Mouse (Mus musculus): ENCODE results near the gene Osbpl10. TPM values are rescaled to one million over a fixed set of nuclear protein-coding genes. Genes with fewer than 3 reads are reported as not detected.

The Osbpl10 gene
- polyA plus RNA-seq, 1 experiment from 2014 or later: 1.7 TPM

- WGBS: 80% methylated on average over 8 of the region's 9 CpGs
- DNase-seq (ENCODE audit: low spot score): no peak
Measured at GRCm38 (mm10) chr9:115067071-115067470, 88.7 kb downstream of the Osbpl10 start.

DNA sequence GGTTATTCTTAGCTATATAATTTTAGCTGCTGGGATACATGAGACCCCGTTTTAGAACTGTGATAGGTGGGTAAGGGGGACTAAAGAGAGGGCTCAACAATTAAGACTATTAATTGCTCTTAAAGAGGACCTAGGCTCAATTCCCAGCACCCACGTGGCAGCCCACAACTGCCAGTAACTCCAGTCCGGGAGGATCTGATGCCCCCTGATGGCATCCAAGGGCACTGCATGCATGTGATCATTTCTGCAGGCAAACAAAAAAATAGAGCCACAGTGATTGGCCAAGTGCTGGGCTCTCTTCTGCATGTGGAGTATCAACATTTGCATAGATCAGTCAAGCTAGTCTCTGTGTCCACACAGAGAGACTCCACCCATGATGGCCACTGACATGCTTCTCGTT, 96.8 kb downstream of the Osbpl10 start:
- no peaks in the 10 kb centered on the region; the same call in 1 of the 2 replicates for H3K36me3 ChIP-seq
- DNase-seq (ENCODE audit: low spot score): no peak
- H3K4me1 ChIP-seq: no peaks in the 10 kb centered on the region
- H3K27me3 ChIP-seq (ENCODE audit: low read depth, poor library complexity, severe bottlenecking): no peaks in the 10 kb centered on the region
- no peak overlapping the region for H3K4me3 ChIP-seq
- H3K9me3 ChIP-seq (replicated peaks): no peaks in the 10 kb centered on the region
- no peak overlapping the region for H3K27ac ChIP-seq
- WGBS: 92% methylated on average over 4 of the region's 4 CpGs

More at GRCm38 (mm10) chr9:115067071-115067470, 88.7 kb downstream of the Osbpl10 start:
- Histone ChIP-seq H3K9me3 (replicated peaks) (0 out of 2 replicates have a peak, but pooled peaks cover 3% of the 10 kb centered on the region), H3K4me3 (no peak overlapping the region), H3K4me1 (no peaks in the 10 kb centered on the region), H3K27me3 (ENCODE audit: low read depth, poor library complexity, severe bottlenecking) (no peaks in the 10 kb centered on the region), H3K27ac (no peak overlapping the region), H3K36me3 (peaks cover 3% of the 10 kb centered on the region)

- no peaks in the 10 kb centered on the region for H3K27me3 ChIP-seq (ENCODE audit: low read depth, poor library complexity, severe bottlenecking)
- H3K9me3 ChIP-seq (replicated peaks): no peaks in the 10 kb centered on the region
- peaks cover 5% of the 10 kb centered on the region for H3K36me3 ChIP-seq
- peaks cover 8% of the 10 kb centered on the region for H3K4me1 ChIP-seq
- 37% methylated on average over 17 of the region's 17 CpGs for WGBS
- H3K27ac ChIP-seq: peak overlapping the region; percentile 37
- peak; percentile 83 for DNase-seq (ENCODE audit: low spot score)
- H3K4me3 ChIP-seq: peak overlapping the region; percentile 25
Measured at GRCm38 (mm10) chr9:115088295-115088993, 110.1 kb downstream of the Osbpl10 start.

- H3K4me3 ChIP-seq: no peak overlapping the region
- peaks cover 8% of the 10 kb centered on the region for H3K4me1 ChIP-seq
- 74% methylated on average over 5 of the region's 5 CpGs for WGBS
- no peaks in the 10 kb centered on the region for H3K27me3 ChIP-seq (ENCODE audit: low read depth, poor library complexity, severe bottlenecking)
- no peaks in the 10 kb centered on the region for H3K9me3 ChIP-seq (replicated peaks)
- H3K27ac ChIP-seq: no peak overlapping the region
- H3K36me3 ChIP-seq: peaks cover 5% of the 10 kb centered on the region
- no peak for DNase-seq (ENCODE audit: low spot score)
Measured at GRCm38 (mm10) chr9:115089644-115090043, 111.3 kb downstream of the Osbpl10 start.

DNA sequence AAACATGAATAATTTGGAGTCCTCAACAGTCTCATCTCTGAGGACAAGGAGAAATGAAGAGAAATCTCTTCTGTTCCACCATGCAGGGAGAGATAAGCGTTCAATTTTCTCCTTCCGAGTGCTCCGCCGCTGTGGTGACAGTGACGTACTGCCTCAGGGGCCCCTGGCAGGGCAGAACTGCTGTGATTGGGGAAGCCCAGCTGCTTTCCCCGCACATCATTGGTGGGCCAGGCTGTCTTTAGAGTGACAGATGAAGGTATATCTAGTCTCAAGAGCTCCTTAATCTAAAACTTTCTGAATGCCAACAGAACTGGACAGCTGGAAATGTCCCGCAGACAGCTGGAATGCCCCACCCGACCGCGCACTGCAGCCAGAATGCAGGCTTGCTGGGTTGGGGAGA, 118.1 kb downstream of the Osbpl10 start:
- WGBS: 48% methylated on average over 10 of the region's 10 CpGs
- peaks cover 6% of the 10 kb centered on the region; the same call in 1 of the 2 replicates for H3K4me1 ChIP-seq
- no peaks in the 10 kb centered on the region for H3K9me3 ChIP-seq (replicated peaks)
- no peaks in the 10 kb centered on the region for H3K27me3 ChIP-seq (ENCODE audit: low read depth, poor library complexity, severe bottlenecking)
- no peak overlapping the region for H3K27ac ChIP-seq
- no peak overlapping the region for H3K4me3 ChIP-seq
- no peaks in the 10 kb centered on the region for H3K36me3 ChIP-seq
- DNase-seq (ENCODE audit: low spot score): no peak

DNA sequence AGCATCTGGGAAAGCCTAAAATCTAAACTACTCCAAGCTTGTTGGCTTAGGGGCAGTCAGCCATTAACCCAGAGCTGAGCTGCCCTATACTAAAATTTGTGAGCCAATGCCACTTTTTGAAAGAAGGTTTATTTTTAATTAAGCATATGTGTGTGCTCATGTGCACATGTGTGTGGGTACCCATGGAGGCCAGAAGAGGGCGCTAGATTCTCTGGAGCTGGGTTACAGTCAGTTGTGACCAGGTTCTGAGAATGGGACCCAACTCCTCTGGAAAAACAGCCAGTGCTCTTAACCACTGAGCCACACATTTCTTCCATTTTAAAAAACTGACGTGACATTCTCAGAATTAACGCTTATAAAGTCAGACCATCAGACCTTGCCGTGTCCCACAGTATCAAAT, 119.0 kb downstream of the Osbpl10 start:
- WGBS: 85% methylated on average over 4 of the region's 4 CpGs
- no peaks in the 10 kb centered on the region for H3K27me3 ChIP-seq (ENCODE audit: low read depth, poor library complexity, severe bottlenecking)
- H3K9me3 ChIP-seq (replicated peaks): no peaks in the 10 kb centered on the region
- no peak for DNase-seq (ENCODE audit: low spot score)
- no peak overlapping the region for H3K27ac ChIP-seq
- peaks cover 6% of the 10 kb centered on the region; the same call in 1 of the 2 replicates for H3K4me1 ChIP-seq
- H3K36me3 ChIP-seq: no peaks in the 10 kb centered on the region
- no peak overlapping the region for H3K4me3 ChIP-seq

DNA sequence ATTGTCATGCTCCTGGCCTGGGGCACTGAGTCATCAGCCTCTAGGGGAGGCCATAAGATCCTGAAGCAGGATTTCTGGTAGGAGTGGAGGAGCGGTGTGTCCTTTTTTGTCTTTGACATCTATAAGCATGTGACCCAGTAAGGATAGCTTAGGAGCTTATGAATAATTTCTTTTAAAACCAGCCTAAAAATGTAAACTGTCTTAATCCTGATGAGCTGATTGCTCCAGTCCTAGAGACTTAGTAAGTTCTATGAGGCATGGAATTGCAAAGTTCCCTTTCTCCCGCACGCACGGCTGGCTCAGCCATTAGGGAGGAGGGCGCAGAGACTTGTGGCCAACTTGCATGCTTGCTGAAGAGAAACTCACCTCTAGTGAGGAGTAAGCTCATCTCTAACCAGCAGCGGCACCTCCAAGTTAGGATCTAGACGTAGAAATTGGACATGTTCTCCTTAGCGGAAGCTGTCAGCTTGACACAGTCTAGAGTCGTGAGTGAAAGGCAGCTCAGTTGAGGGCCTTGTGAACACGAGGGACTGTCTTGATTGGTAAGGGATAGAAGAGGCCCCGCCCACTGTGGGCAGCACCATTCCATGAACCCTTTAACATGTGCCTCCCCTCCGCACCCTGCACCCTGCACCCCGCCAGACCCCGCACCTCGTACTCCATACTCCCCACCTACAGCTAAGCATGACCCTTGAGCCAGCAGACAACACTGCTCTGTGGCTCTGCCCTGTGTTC, 122.0 kb downstream of the Osbpl10 start:
- Histone ChIP-seq H3K4me3 (no peak overlapping the region), H3K4me1 (peaks cover 6% of the 10 kb centered on the region; the same call in 1 of the 2 replicates), H3K9me3 (replicated peaks) (no peaks in the 10 kb centered on the region), H3K27ac (no peak overlapping the region), H3K27me3 (ENCODE audit: low read depth, poor library complexity, severe bottlenecking) (no peaks in the 10 kb centered on the region), H3K36me3 (no peaks in the 10 kb centered on the region)
- WGBS: 88% methylated on average over 15 of the region's 15 CpGs
- DNase-seq (ENCODE audit: low spot score): no peak

DNA sequence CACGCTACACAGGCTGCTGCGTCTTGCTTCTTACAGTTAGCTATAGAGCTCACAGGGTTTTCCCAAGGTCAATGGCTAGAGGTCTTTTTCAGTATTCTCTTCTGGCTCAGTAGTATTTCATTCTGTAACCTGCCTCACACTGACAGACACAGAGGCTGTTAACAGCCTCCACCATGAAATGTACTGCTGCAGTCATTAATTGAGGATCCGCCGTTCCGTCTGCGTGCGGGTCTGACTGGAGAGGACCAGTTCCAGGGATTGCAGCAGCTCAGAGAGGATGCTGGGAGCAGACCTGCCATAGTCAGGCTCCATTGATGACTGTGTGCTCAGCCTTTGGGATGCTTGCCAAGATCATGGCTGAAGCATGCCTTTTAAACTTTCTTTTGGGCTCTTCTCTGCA, 129.1 kb downstream of the Osbpl10 start:
- Histone ChIP-seq H3K27me3 (ENCODE audit: low read depth, poor library complexity, severe bottlenecking) (no peaks in the 10 kb centered on the region), H3K9me3 (replicated peaks) (no peaks in the 10 kb centered on the region), H3K27ac (no peak overlapping the region), H3K4me3 (no peak overlapping the region), H3K36me3 (no peaks in the 10 kb centered on the region), H3K4me1 (peaks cover 9% of the 10 kb centered on the region)
- DNase-seq (ENCODE audit: low spot score): no peak
- 81% methylated on average over 7 of the region's 7 CpGs for WGBS

GRCm38 (mm10) chr9:115110655-115111054, 132.3 kb downstream of the Osbpl10 start:
- Histone ChIP-seq H3K4me3 (no peak overlapping the region), H3K4me1 (peaks cover 18% of the 10 kb centered on the region), H3K36me3 (no peaks in the 10 kb centered on the region), H3K9me3 (replicated peaks) (no peaks in the 10 kb centered on the region), H3K27me3 (ENCODE audit: low read depth, poor library complexity, severe bottlenecking) (no peaks in the 10 kb centered on the region), H3K27ac (no peak overlapping the region)
- DNase-seq (ENCODE audit: low spot score): no peak
- 72% methylated on average over 3 of the region's 3 CpGs for WGBS

DNA sequence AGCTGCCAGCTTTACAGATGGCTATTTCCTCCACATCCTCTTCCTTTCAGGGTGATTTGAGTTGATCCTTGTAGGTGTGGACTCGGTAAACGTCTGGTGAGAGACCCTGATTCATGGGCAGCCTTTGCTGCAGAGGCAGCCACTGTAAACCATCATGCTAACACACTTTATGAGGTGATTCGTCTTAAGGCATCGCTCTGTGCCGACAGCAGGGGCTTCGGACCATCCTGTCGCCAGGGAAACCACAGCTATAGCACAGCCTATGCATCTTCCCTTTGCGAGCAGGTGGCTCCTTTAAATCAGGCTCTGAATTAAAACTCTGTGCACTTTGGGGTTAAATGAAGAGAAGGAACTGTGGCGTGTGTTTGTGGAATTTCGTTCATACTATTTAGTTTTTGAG, 138.9 kb downstream of the Osbpl10 start:
- Histone ChIP-seq H3K4me3 (no peak overlapping the region), H3K27me3 (ENCODE audit: low read depth, poor library complexity, severe bottlenecking) (no peaks in the 10 kb centered on the region), H3K36me3 (no peaks in the 10 kb centered on the region), H3K27ac (no peak overlapping the region), H3K4me1 (peaks cover 26% of the 10 kb centered on the region), H3K9me3 (replicated peaks) (no peaks in the 10 kb centered on the region)
- no peak for DNase-seq (ENCODE audit: low spot score)
- WGBS: 53% methylated on average over 10 of the region's 10 CpGs

GRCm38 (mm10) chr9:115120276-115120675, 141.9 kb downstream of the Osbpl10 start:
- Histone ChIP-seq H3K27me3 (ENCODE audit: low read depth, poor library complexity, severe bottlenecking) (no peaks in the 10 kb centered on the region), H3K4me3 (no peak overlapping the region), H3K36me3 (no peaks in the 10 kb centered on the region), H3K9me3 (replicated peaks) (no peaks in the 10 kb centered on the region), H3K27ac (no peak overlapping the region), H3K4me1 (peaks cover 18% of the 10 kb centered on the region)
- DNase-seq (ENCODE audit: low spot score): no peak
- WGBS: 82% methylated on average over 5 of the region's 5 CpGs

- peaks cover 18% of the 10 kb centered on the region for H3K4me1 ChIP-seq
- no peaks in the 10 kb centered on the region for H3K27me3 ChIP-seq (ENCODE audit: low read depth, poor library complexity, severe bottlenecking)
- H3K27ac ChIP-seq: no peak overlapping the region
- H3K36me3 ChIP-seq: no peaks in the 10 kb centered on the region
- H3K9me3 ChIP-seq (replicated peaks): no peaks in the 10 kb centered on the region
- no peak overlapping the region for H3K4me3 ChIP-seq
- 79% methylated on average over 17 of the region's 17 CpGs for WGBS
- no peak for DNase-seq (ENCODE audit: low spot score)
Measured at GRCm38 (mm10) chr9:115120678-115121224, 142.4 kb downstream of the Osbpl10 start.

- WGBS: 63% methylated on average over 10 of the region's 10 CpGs
- no peak overlapping the region for H3K27ac ChIP-seq
- no peaks in the 10 kb centered on the region for H3K27me3 ChIP-seq (ENCODE audit: low read depth, poor library complexity, severe bottlenecking)
- H3K9me3 ChIP-seq (replicated peaks): no peaks in the 10 kb centered on the region
- H3K36me3 ChIP-seq: no peaks in the 10 kb centered on the region
- no peak for DNase-seq (ENCODE audit: low spot score)
- peaks cover 9% of the 10 kb centered on the region; the same call in 1 of the 2 replicates for H3K4me1 ChIP-seq
- no peak overlapping the region for H3K4me3 ChIP-seq
Measured at GRCm38 (mm10) chr9:115127342-115127741, 149.0 kb downstream of the Osbpl10 start.
